Mouse (Mus musculus): Measurements from ENCODE around the gene Nipa1. TPM values are rescaled to one million over a fixed set of nuclear protein-coding genes. Genes with fewer than 3 reads are reported as not detected.

Gene Nipa1
- polyA plus RNA-seq, 1 experiment from 2014 or later = 4.5 TPM

DNA sequence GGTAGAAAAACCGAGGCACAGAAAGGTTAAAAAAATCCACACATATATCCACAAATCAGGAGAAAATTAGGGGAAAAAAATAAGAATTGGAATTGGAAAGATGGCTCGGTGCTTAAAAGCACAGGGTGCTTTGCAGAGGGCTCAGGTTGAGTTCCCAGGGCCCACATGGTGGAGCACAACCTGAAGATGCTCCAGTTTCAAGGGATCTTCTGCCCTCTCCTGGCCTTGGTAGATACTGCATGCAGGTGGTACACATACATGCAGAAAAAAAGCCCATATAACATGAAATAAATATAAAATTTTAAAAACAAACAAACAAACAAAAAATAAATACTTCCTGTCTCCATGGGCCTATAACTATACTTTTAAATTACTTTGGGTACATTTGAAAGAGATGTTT is 45.3 kb downstream of the Nipa1 start:
- ATAC-seq = no peak
- Histone ChIP-seq H3K4me3 (ENCODE audit: low read depth, low read length) (no peak overlapping the region), H3K27me3 (ENCODE audit: insufficient read depth, low read length) (no peaks in the 10 kb centered on the region), H3K9ac (replicated peaks) (no peak overlapping the region), H3K27ac (ENCODE audit: low read depth) (no peak overlapping the region), H3K4me2 (ENCODE audit: low read depth, low read length) (no peak overlapping the region), H3K4me1 (ENCODE audit: insufficient read depth) (no peaks in the 10 kb centered on the region), H3K36me3 (replicated peaks; ENCODE audit: insufficient read depth, low read length) (peaks cover 4% of the 10 kb centered on the region; the same call in 1 of the 2 replicates), H3K9me3 (ENCODE audit: low read length) (no peaks in the 10 kb centered on the region; the same call in 1 of the 2 replicates)
- WGBS (ENCODE audit: insufficient replicate concordance) = 95% methylated on average over 2 of the region's 2 CpGs
- TF ChIP-seq CTCF (IDR thresholded peaks at IDR 0.05; ENCODE audit: low read depth) (peak; percentile 46), EP300 (IDR thresholded peaks at IDR 0.05; ENCODE audit: low read depth) (no peak)
- no peak for DNase-seq

DNA sequence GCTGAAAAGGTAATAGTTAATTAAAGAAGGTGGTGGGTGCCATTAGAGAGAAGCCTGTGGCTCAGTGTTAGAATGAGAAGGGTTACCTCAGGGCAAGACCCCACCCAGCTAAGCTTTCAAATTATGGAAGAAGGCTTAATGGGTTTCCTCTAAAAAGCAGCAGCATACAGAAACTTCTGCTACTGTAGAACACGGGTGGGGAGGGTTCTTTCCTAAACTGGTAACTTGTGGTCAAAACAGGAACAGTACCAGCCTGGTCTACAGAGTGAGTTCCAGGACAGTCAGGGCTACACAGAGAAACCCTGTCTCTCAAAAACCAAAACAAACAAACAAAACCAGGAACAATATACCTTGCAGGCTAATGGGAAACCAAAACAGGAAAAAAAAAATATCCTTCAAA is 50.3 kb downstream of the Nipa1 start:
- Histone ChIP-seq H3K4me3 (ENCODE audit: low read depth, low read length) (no peak overlapping the region), H3K9ac (replicated peaks) (no peak overlapping the region), H3K9me3 (ENCODE audit: low read length) (no peaks in the 10 kb centered on the region; the same call in 1 of the 2 replicates), H3K27me3 (ENCODE audit: insufficient read depth, low read length) (no peaks in the 10 kb centered on the region), H3K4me1 (ENCODE audit: insufficient read depth) (peaks cover 11% of the 10 kb centered on the region), H3K36me3 (replicated peaks; ENCODE audit: insufficient read depth, low read length) (no peaks in the 10 kb centered on the region), H3K4me2 (ENCODE audit: low read depth, low read length) (no peak overlapping the region; the same call in 1 of the 2 replicates), H3K27ac (ENCODE audit: low read depth) (peak overlapping the region; percentile 19)
- 50% methylated on average over 1 of the region's 1 CpGs for WGBS (ENCODE audit: insufficient replicate concordance)
- TF ChIP-seq EP300 (IDR thresholded peaks at IDR 0.05; ENCODE audit: low read depth) (no peak), CTCF (IDR thresholded peaks at IDR 0.05; ENCODE audit: low read depth) (no peak)
- no peak for ATAC-seq
- DNase-seq = no peak

DNA sequence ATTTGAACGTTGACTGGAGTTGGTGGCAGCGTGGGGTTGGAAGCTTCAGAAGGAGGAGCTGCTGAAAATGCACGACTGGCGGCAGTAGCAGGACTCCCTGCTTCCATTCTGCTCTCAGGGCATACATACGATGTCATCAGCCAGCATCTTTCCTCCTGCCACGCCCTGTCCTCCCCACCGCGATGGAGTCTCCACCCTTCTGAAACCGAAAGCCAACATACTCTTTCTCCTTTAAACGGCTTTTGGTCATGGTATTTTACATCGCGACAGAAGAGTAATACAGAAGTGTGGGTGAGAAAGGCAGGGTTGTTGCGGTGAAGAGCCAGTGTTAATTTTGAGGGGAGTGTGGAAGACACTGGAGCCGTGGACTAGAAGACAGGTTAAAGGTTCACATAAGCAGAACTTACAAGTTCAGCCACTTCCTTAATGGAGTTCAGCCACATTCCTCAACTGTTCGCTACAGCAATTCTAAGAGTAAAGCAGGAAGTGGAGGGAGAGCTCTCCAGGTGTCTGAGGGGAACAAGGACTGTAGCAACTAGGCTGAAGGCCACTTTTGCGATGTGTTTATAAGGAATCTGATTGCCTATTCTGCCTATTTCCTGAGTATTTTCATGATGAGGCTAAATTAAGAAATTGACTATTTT is 51.4 kb downstream of the Nipa1 start:
- Histone ChIP-seq H3K9ac (replicated peaks) (peak overlapping the region; percentile 63), H3K9me3 (ENCODE audit: low read length) (no peaks in the 10 kb centered on the region), H3K36me3 (replicated peaks; ENCODE audit: insufficient read depth, low read length) (no peaks in the 10 kb centered on the region), H3K27me3 (ENCODE audit: insufficient read depth, low read length) (no peaks in the 10 kb centered on the region), H3K4me2 (ENCODE audit: low read depth, low read length) (peak overlapping the region; percentile 60), H3K4me1 (ENCODE audit: insufficient read depth) (peaks cover 11% of the 10 kb centered on the region), H3K27ac (ENCODE audit: low read depth) (peak overlapping the region; percentile 64), H3K4me3 (ENCODE audit: low read depth, low read length) (peak overlapping the region; percentile 41)
- ATAC-seq = peak; percentile 89
- peak; percentile 71 for DNase-seq
- no peak for TF ChIP-seq CTCF (IDR thresholded peaks at IDR 0.05; ENCODE audit: low read depth)
- no peak for TF ChIP-seq EP300 (IDR thresholded peaks at IDR 0.05; ENCODE audit: low read depth)
- 18% methylated on average over 16 of the region's 16 CpGs for WGBS (ENCODE audit: insufficient replicate concordance)

DNA sequence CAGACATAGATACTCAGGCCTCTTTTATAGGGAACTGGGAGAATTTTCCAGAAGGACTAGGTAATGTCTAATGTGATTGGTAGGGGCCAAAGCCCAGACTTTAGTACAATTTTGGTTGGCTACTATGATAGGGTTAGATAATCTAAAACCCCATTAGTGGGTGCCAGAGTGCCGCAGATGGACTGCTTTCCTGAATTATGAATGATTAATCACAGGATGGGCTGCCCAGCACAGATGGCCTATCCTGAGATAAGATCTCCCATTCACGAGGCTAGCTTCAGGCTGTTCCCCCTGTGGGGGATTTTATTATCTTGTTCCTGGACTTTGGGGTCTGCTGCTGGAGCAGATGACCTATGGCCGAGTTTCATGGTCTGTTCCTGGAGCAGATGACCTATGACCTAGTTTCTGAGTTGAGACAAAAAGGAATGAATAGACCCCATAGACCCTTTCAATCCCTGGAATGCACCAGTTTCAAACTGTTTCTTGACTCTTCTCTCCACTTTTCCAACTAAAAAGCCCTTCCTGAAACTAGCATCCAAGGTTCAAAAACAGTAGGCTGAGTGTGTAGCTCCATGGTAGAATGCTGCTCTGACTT is 52.8 kb downstream of the Nipa1 start:
- no peaks in the 10 kb centered on the region for H3K9me3 ChIP-seq (ENCODE audit: low read length)
- H3K4me1 ChIP-seq (ENCODE audit: insufficient read depth) = peaks cover 20% of the 10 kb centered on the region
- WGBS (ENCODE audit: insufficient replicate concordance) = 49% methylated on average over 3 of the region's 3 CpGs
- no peaks in the 10 kb centered on the region for H3K27me3 ChIP-seq (ENCODE audit: insufficient read depth, low read length)
- no peak overlapping the region for H3K4me3 ChIP-seq (ENCODE audit: low read depth, low read length)
- H3K27ac ChIP-seq (ENCODE audit: low read depth) = no peak overlapping the region
- no peaks in the 10 kb centered on the region for H3K36me3 ChIP-seq (replicated peaks; ENCODE audit: insufficient read depth, low read length)
- TF ChIP-seq CTCF (IDR thresholded peaks at IDR 0.05; ENCODE audit: low read depth) = no peak
- no peak for TF ChIP-seq EP300 (IDR thresholded peaks at IDR 0.05; ENCODE audit: low read depth)
- ATAC-seq = no peak
- no peak for DNase-seq
- no peak overlapping the region for H3K4me2 ChIP-seq (ENCODE audit: low read depth, low read length)
- H3K9ac ChIP-seq (replicated peaks) = no peak overlapping the region

DNA sequence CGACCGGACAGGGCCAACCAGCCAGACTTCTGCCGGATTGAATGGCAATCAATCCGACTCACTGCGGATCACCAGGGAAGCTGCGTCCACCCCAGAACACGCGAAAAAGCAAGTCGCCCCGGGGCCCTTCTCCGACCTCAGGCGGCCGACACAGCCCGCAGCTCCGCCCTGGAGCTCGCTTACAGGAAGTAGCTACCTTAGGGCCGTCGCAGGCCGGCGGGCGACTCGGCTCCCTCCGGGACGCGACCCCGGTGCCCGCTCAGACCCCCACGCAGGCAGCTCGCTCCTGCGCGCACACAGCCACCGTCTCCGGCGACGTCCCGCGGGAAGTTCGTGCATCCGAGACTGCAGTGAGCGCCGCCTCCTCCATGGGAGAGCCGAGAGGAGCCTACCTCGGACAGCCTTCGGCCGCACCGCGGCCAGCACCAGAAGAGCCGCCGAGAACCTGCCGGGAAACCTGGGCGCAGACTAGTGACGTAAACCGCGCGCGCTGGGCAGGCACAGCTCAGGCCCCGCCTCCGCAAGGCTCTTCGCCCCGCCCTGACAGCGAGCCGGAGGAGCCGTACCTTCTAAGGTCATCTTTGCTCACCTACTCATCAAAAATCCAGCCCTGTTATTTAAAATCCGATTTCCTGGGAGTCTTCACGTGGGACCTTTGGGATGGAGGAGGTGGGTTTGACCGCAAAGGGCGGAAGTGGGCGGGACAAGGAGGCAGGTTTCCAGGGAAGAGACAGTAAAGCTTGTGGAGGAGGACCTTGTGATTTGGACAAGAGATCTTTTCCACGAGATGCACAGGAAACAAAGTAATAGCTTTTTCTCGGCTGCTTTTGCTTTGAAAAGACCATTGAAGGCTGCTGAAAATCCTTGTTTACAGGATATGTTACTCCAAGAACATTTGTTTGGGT is 57.5 kb downstream of the Nipa1 start, which contains the start of gene Nipa2:
TSS of gene Nipa2 (minus strand) at position 473 of the 905 bp plus-strand sequence.
- H3K4me3 ChIP-seq (ENCODE audit: low read depth, low read length) = peak within 1 kb of the TSS; percentile 98
- no peaks in the 10 kb centered on the region for H3K9me3 ChIP-seq (ENCODE audit: low read length)
- H3K4me2 ChIP-seq (ENCODE audit: low read depth, low read length) = peak within 1 kb of the TSS; percentile 80
- H3K36me3 ChIP-seq (replicated peaks; ENCODE audit: insufficient read depth, low read length) = peaks cover 7% of the 10 kb centered on the region; the same call in 1 of the 2 replicates
- no peak; the same call in 1 of the 2 replicates for TF ChIP-seq EP300 (IDR thresholded peaks at IDR 0.05; ENCODE audit: low read depth)
- no peak for TF ChIP-seq CTCF (IDR thresholded peaks at IDR 0.05; ENCODE audit: low read depth)
- H3K4me1 ChIP-seq (ENCODE audit: insufficient read depth) = peaks cover 20% of the 10 kb centered on the region
- no peaks in the 10 kb centered on the region for H3K27me3 ChIP-seq (ENCODE audit: insufficient read depth, low read length)
- DNase-seq (peak; percentile 98), ATAC-seq (peak; percentile 99)
- peak within 1 kb of the TSS; percentile 98 for H3K27ac ChIP-seq (ENCODE audit: low read depth)
- WGBS (ENCODE audit: insufficient replicate concordance) = 1% methylated on average over 70 of the region's 70 CpGs
- H3K9ac ChIP-seq (replicated peaks) = peak within 1 kb of the TSS; percentile 98

DNA sequence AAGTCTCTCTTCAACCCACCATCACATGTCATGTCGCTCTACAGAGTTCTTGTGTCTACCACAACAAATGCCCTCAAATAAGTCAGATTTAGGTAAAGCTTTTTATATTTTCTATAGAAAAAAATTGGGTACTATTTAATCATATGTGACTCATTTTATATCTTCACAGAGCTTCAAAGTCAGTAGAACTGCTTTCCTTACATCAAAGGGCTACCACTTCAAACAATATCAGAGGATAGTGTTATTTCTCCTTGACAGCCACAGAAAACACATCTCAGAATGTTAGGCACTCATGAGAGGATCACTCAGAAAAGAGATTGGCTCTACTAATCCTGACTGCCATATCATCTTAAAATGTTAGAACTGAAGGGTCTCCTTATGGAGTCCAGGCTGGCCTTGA is 59.2 kb downstream of the Nipa1 start:
- Histone ChIP-seq H3K4me2 (ENCODE audit: low read depth, low read length) (0 out of 2 replicates have a peak overlapping the region, but pooled peaks have one; percentile 80), H3K4me3 (ENCODE audit: low read depth, low read length) (no peak overlapping the region), H3K4me1 (ENCODE audit: insufficient read depth) (peaks cover 15% of the 10 kb centered on the region), H3K9ac (replicated peaks) (no peak overlapping the region), H3K27me3 (ENCODE audit: insufficient read depth, low read length) (no peaks in the 10 kb centered on the region), H3K9me3 (ENCODE audit: low read length) (no peaks in the 10 kb centered on the region), H3K27ac (ENCODE audit: low read depth) (no peak overlapping the region), H3K36me3 (replicated peaks; ENCODE audit: insufficient read depth, low read length) (peaks cover 7% of the 10 kb centered on the region; the same call in 1 of the 2 replicates)
- DNase-seq (no peak), ATAC-seq (no peak)
- 89% methylated on average over 1 of the region's 1 CpGs for WGBS (ENCODE audit: insufficient replicate concordance)
- TF ChIP-seq EP300 (IDR thresholded peaks at IDR 0.05; ENCODE audit: low read depth) (no peak), CTCF (IDR thresholded peaks at IDR 0.05; ENCODE audit: low read depth) (no peak)
